Mouse (Mus musculus): ENCODE results near the gene Pop7. TPM values are rescaled to one million over a fixed set of nuclear protein-coding genes. Genes with fewer than 3 reads are reported as not detected.

Gene Pop7
- total RNA-seq, 2 experiments from 2014 or later, result 4.4 TPM; not detected in 1

- ATAC-seq (replicated peaks; ENCODE audit: low FRiP score, poor library complexity, severe bottlenecking), result peak; percentile 44
Observed at GRCm38 (mm10) chr5:137510573-137511390, 8.5 kb upstream of the Pop7 start.

GRCm38 (mm10) chr5:137510014-137510501 lies 7.7 kb upstream of the Pop7 start:
- ATAC-seq (replicated peaks; ENCODE audit: low FRiP score, poor library complexity, severe bottlenecking), result peak; percentile 71

GRCm38 (mm10) chr5:137504041-137504440 lies 1.7 kb upstream of the Pop7 start:
- ATAC-seq (replicated peaks; ENCODE audit: low FRiP score, poor library complexity, severe bottlenecking), result no peak

GRCm38 (mm10) chr5:137502667-137503110 lies 371 bp upstream of the Pop7 start:
- ATAC-seq (replicated peaks; ENCODE audit: low FRiP score, poor library complexity, severe bottlenecking), result peak; percentile 77

- no peak for ATAC-seq (replicated peaks; ENCODE audit: low FRiP score, poor library complexity, severe bottlenecking)
Observed at GRCm38 (mm10) chr5:137500186-137500585, 2.1 kb downstream of the Pop7 start.

- no peak for ATAC-seq (replicated peaks; ENCODE audit: low FRiP score, poor library complexity, severe bottlenecking)
Observed at GRCm38 (mm10) chr5:137493831-137494230, 8.5 kb downstream of the Pop7 start.

- ATAC-seq (replicated peaks; ENCODE audit: low FRiP score, poor library complexity, severe bottlenecking), result no peak
Observed at GRCm38 (mm10) chr5:137491559-137491958, 10.8 kb downstream of the Pop7 start.

- no peak for ATAC-seq (replicated peaks; ENCODE audit: low FRiP score, poor library complexity, severe bottlenecking)
Observed at GRCm38 (mm10) chr5:137487616-137488015, 14.7 kb downstream of the Pop7 start.

GRCm38 (mm10) chr5:137485851-137486155 lies 16.5 kb downstream of the Pop7 start:
- ATAC-seq (replicated peaks; ENCODE audit: low FRiP score, poor library complexity, severe bottlenecking), result no peak

GRCm38 (mm10) chr5:137485071-137485850 lies 17.1 kb downstream of the Pop7 start:
- ATAC-seq (replicated peaks; ENCODE audit: low FRiP score, poor library complexity, severe bottlenecking), result no peak

- ATAC-seq (replicated peaks; ENCODE audit: low FRiP score, poor library complexity, severe bottlenecking), result no peak
Observed at GRCm38 (mm10) chr5:137481897-137482296, 20.4 kb downstream of the Pop7 start.

GRCm38 (mm10) chr5:137481138-137481537 lies 21.2 kb downstream of the Pop7 start:
- 0 out of 2 replicates have a peak, but pooled peaks have one; percentile 57 for ATAC-seq (replicated peaks; ENCODE audit: low FRiP score, poor library complexity, severe bottlenecking)

- ATAC-seq (replicated peaks; ENCODE audit: low FRiP score, poor library complexity, severe bottlenecking), result no peak
Observed at GRCm38 (mm10) chr5:137476964-137477363, 25.4 kb downstream of the Pop7 start, which contains the start of gene Zan. Gene Zan, minus strand, starts transcription at chr5:137477064.

- no peak for ATAC-seq (replicated peaks; ENCODE audit: low FRiP score, poor library complexity, severe bottlenecking)
Observed at GRCm38 (mm10) chr5:137474351-137474750, 28.0 kb downstream of the Pop7 start.

- no peak for ATAC-seq (replicated peaks; ENCODE audit: low FRiP score, poor library complexity, severe bottlenecking)
Observed at GRCm38 (mm10) chr5:137472252-137472904, 29.9 kb downstream of the Pop7 start.

- no peak for ATAC-seq (replicated peaks; ENCODE audit: low FRiP score, poor library complexity, severe bottlenecking)
Observed at GRCm38 (mm10) chr5:137466946-137467345, 35.4 kb downstream of the Pop7 start.

GRCm38 (mm10) chr5:137465049-137465448 lies 37.3 kb downstream of the Pop7 start:
- ATAC-seq (replicated peaks; ENCODE audit: low FRiP score, poor library complexity, severe bottlenecking), result no peak

- no peak for ATAC-seq (replicated peaks; ENCODE audit: low FRiP score, poor library complexity, severe bottlenecking)
Observed at GRCm38 (mm10) chr5:137455866-137456591, 46.3 kb downstream of the Pop7 start.

GRCm38 (mm10) chr5:137455206-137455605 lies 47.1 kb downstream of the Pop7 start:
- 0 out of 2 replicates have a peak, but pooled peaks have one; percentile 34 for ATAC-seq (replicated peaks; ENCODE audit: low FRiP score, poor library complexity, severe bottlenecking)

All from erythroblast, adult 5-6 weeks (primary cell).